Mouse (Mus musculus) olfactory bulb, adult 2 months (tissue): Measurements from ENCODE around the gene 1520401A03Rik. TPM values are rescaled to one million over a fixed set of nuclear protein-coding genes. Genes with fewer than 3 reads are reported as not detected.

Source experiments
- H3K27ac ChIP-seq: fragments of 200-500 bp; 2 replicates; pipeline ENCODE4 v1.5.1; 2012; ENCODE audit warnings: low read depth, low read length; ENCODE audit not compliant: insufficient read depth
- H3K4me1 ChIP-seq: fragments of 200-500 bp; 2 replicates; pipeline ENCODE4 v1.6.1; 2012; ENCODE audit warnings: low read length; ENCODE audit not compliant: control insufficient read depth, insufficient read depth
- H3K4me3 ChIP-seq: fragments of 200-500 bp; 2 replicates; pipeline ENCODE4 v1.5.1; 2012; ENCODE audit warnings: mild to moderate bottlenecking, low read depth, low read length, moderate library complexity; ENCODE audit not compliant: insufficient read depth
- CTCF ChIP-seq: fragments of 200-500 bp; IDR thresholded peaks from 2 replicates; pipeline ENCODE4 v1.5.1; 2012; ENCODE audit warnings: low read depth, mild to moderate bottlenecking, low read length, moderate library complexity; ENCODE audit not compliant: insufficient read depth
- POLR2A ChIP-seq: fragments of 200-500 bp; IDR thresholded peaks from 2 replicates; pipeline ENCODE4 v1.6.1; 2012; ENCODE audit warnings: mild to moderate bottlenecking, low read depth, low read length, moderate library complexity; ENCODE audit not compliant: insufficient read depth
- WGBS: fragments of 180-500 bp; shearing (Covaris S2); methylation state at CpG from one replicate; pipeline ENCODE4 v1.1.7; 2018; 5-methylcytosine and 5-hydroxymethylcytosine counted together
- polyA plus RNA-seq: library from polyadenylated mRNA; stranded (reverse); fragments of >200 nt; gene quantifications from 2 replicates; pipeline ENCODE4 v1.2.4, GENCODE M21; 2012; ENCODE audit warnings: low replicate concordance; ENCODE audit not compliant: missing spikeins, insufficient read depth, insufficient read length

1520401A03Rik gene
- polyA plus RNA-seq, 1 experiment = not detected

GRCm38 (mm10) chr17:23745301-23746251 lies 23.0 kb upstream of the 1520401A03Rik start, which contains the start of gene Kremen2:
Gene Kremen2, minus strand, starts transcription at chr17:23745833.
- WGBS = 2% methylated on average over 44 of the region's 45 CpGs
- Histone ChIP-seq H3K4me1 (peaks cover 30% of the 10 kb centered on the region), H3K4me3 (peak within 1 kb of the TSS; percentile 17), H3K27ac (no peak within 1 kb of the TSS)
- no peak for TF ChIP-seq POLR2A

- no peak for TF ChIP-seq CTCF
- TF ChIP-seq POLR2A = no peak
- no peak overlapping the region for H3K4me3 ChIP-seq
- H3K4me1 ChIP-seq = peaks cover 32% of the 10 kb centered on the region
- WGBS = 15% methylated on average over 14 of the region's 14 CpGs
- H3K27ac ChIP-seq = no peak overlapping the region
Observed at GRCm38 (mm10) chr17:23744651-23745050, 22.1 kb upstream of the 1520401A03Rik start.

DNA sequence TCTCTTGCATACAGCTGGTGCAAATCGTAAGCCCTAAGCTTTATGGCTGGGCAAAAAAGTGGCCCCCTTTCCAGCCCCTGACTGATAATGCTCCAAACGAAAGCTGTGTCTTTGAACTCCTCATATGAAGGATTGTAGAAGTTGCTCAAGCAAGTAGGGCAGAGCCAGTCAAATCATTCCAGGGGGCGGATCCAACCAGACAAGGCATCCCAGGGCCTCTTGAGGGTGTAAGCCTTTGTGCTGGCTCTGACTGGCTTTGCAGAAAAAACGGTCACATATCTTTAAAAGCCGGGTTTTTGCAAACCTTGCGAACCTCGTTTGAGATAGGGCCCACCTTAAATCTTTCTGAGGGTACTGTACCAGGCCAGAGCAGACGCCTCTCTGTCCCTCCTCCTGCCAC lies 21.5 kb upstream of the 1520401A03Rik start:
- Histone ChIP-seq H3K4me3 (no peak overlapping the region), H3K4me1 (peaks cover 35% of the 10 kb centered on the region), H3K27ac (no peak overlapping the region)
- TF ChIP-seq CTCF (no peak), POLR2A (no peak)
- 61% methylated on average over 8 of the region's 8 CpGs for WGBS

DNA sequence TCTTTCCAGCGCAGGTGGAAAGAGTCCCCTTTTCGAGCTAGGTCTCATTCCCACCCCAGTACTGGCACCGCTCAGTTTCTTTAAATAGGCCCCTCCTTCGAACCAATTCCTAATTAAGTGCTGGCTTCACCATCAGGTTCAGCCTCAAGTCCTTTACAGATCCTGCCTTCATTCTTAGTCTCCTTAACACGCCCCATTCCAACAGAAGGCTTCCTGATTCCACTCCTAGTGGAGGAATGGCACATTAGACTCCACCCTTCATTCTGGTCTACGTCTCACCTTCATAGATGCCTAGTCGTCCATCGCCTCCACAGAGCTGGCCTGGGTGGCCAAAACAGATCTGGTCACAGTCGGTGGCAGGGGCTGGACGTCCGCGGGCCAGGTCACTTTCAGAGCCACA lies 20.4 kb upstream of the 1520401A03Rik start:
- H3K4me1 ChIP-seq = peaks cover 41% of the 10 kb centered on the region
- H3K4me3 ChIP-seq = no peak overlapping the region
- 69% methylated on average over 12 of the region's 12 CpGs for WGBS
- no peak overlapping the region for H3K27ac ChIP-seq
- TF ChIP-seq CTCF = no peak
- TF ChIP-seq POLR2A = no peak

GRCm38 (mm10) chr17:23742210-23742793 lies 19.7 kb upstream of the 1520401A03Rik start:
- H3K4me1 ChIP-seq = peaks cover 42% of the 10 kb centered on the region
- TF ChIP-seq CTCF (no peak), POLR2A (no peak)
- peak overlapping the region; percentile 14 for H3K4me3 ChIP-seq
- H3K27ac ChIP-seq = no peak overlapping the region
- WGBS = 10% methylated on average over 44 of the region's 44 CpGs

DNA sequence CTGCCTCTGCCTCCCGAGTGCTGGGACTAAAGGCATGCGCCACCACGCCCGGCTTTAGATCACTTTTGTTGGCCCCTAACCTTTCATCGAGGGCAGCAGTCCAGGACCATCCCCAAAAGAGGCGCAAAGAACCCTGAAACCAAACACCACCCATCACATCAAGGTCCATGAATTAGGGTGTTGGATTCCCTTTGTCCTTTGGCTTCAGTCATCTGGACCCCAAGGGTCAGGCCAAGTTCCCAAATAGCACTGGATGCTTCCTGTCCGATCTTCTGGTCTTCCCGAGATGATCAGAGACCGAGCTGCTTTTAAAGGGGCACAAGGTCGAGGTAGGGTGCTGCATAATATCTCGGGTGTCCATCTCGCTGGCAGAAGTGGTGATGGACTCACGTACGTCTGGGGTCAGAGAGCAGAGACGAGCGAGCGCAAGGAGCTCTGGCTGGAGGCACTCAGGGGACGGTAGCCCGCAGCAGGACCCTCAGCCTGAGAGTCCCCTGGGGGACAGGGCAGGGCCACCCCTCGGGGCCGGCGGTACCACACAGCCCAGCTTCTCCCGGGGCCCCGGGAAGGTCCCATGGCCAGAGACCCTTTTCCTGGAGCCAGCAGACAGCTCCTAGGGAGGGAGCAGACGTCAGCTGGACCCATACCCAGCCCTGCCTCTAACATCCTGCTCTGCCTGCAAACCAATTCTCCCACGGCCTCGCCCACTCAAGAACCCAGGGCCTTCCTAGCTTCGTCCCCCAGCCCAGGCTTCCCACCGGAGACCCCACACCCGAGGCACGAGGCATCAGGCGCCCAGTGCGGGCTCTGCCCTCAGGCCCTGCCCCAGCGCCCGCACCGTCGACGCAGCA lies 19.0 kb upstream of the 1520401A03Rik start:
- Histone ChIP-seq H3K4me3 (peak overlapping the region; percentile 14; the same call in 1 of the 2 replicates), H3K27ac (no peak overlapping the region), H3K4me1 (peaks cover 42% of the 10 kb centered on the region)
- WGBS = 50% methylated on average over 38 of the region's 38 CpGs
- TF ChIP-seq POLR2A (no peak), CTCF (no peak)

GRCm38 (mm10) chr17:23740598-23741021 lies 18.0 kb upstream of the 1520401A03Rik start, which contains the start of gene Paqr4:
Gene Paqr4, minus strand, starts transcription at chr17:23740867.
- Histone ChIP-seq H3K27ac (peak within 1 kb of the TSS; percentile 76), H3K4me3 (peak within 1 kb of the TSS; percentile 86), H3K4me1 (peaks cover 36% of the 10 kb centered on the region)
- 11% methylated on average over 13 of the region's 13 CpGs for WGBS
- TF ChIP-seq CTCF (no peak), POLR2A (no peak)

DNA sequence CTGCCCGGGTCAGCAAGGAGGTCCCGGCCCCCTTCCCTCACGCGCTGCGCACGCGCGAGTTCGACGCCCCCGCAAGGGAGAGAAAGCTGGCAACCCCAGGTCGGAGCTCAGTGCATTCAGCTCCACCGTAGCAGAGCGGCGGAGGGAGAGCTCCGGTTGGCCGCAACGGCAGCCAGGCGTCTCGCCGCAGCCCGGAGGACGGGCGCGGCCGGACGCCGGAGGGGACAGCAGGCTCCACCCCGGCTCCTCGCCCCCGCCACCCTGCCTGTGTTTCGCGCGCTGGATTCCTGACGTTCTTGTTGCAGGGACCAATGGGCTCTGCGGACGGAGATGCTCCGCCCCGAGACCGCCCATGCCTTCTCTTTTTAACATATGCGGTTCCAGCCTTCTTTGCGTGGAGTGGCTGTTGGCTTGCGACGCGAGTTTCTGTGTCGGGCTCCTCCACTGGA lies 17.6 kb upstream of the 1520401A03Rik start:
- Histone ChIP-seq H3K4me3 (peak overlapping the region; percentile 86), H3K27ac (peak overlapping the region; percentile 76; the same call in 1 of the 2 replicates), H3K4me1 (peaks cover 32% of the 10 kb centered on the region)
- under 1% methylated on average over 46 of the region's 46 CpGs for WGBS
- TF ChIP-seq CTCF = no peak
- peak; percentile 92 for TF ChIP-seq POLR2A
